Mouse (Mus musculus): Measurements from ENCODE around the gene Pp2d1. TPM values are rescaled to one million over a fixed set of nuclear protein-coding genes. Genes with fewer than 3 reads are reported as not detected.

Gene Pp2d1
- polyA plus RNA-seq, 1 experiment from 2014 or later, result 0.21 TPM

DNA sequence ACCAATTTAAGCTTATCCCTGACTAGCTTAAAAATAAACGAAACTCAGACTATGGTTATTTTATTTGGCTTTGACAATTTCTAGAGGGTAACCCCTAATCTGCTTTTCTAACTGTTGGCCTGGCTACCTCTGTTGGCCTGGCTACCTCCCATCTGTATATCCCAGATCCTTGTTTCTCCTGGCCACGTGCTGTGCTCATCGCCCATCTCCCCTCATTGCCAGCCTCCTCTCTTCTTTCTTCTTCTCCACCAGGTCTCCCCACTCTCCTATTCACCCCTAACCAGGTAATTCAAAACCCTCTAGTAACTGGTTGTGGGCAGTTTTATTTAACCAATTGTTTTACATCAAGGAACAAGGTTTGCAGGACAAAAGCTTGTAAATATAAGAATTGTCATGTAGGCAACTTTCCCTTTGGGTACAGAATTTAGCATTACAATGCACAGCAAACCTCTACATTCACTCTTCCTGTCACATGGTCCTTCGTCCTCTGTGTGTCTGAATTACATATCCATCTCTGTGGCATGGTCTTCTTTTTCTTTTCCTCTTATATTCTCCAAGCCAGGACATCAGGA lies 22.3 kb upstream of the Pp2d1 start:
- no peak overlapping the region for H3K4me3 ChIP-seq (ENCODE audit: low read depth, low read length)
- ATAC-seq (replicated peaks; ENCODE audit: insufficient number of reproducible peaks, low FRiP score, low TSS enrichment, low read depth), result no peak
- WGBS, result 76% methylated on average over 4 of the region's 4 CpGs

DNA sequence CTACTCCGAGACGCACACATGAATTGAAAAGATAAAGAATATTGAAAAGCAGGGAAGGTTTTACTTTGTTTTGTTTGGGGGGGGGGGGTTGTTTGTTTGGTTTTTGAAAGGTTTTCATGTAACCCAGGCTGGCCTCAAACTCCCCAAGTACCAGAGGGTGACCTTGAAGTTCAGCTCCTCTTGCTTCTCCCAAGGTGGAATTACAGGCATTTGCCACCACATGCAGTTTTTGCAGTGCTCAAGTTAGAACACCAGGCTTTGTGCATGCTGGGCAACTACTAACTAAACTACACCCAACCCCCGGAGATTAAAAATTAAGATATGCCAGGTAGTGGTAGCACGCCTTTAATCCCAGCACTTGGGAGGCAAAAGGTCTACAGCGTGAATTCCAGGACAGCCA lies 20.4 kb upstream of the Pp2d1 start:
- H3K4me2 ChIP-seq (ENCODE audit: low read depth, low read length), result no peak overlapping the region
- ATAC-seq (replicated peaks; ENCODE audit: insufficient number of reproducible peaks, low FRiP score, low TSS enrichment, low read depth), result no peak
- WGBS, result 90% methylated on average over 5 of the region's 5 CpGs

More for the DNA sequence above, 22.3 kb upstream of the Pp2d1 start:
- Histone ChIP-seq H3K4me2 (ENCODE audit: low read depth, low read length) (no peak overlapping the region), H3K27me3 (ENCODE audit: control insufficient read depth, insufficient read depth, low read length) (no peaks in the 10 kb centered on the region), H3K27ac (replicated peaks; ENCODE audit: low read depth, low read length) (no peak overlapping the region), H3K36me3 (replicated peaks; ENCODE audit: control insufficient read depth, insufficient read depth, low read depth, low read length) (no peaks in the 10 kb centered on the region), H3K9me3 (replicated peaks; ENCODE audit: control insufficient read depth, low read length) (no peaks in the 10 kb centered on the region), H3K9ac (replicated peaks; ENCODE audit: low read length) (no peak overlapping the region), H3K4me1 (ENCODE audit: control insufficient read depth, insufficient read depth, low read length) (no peaks in the 10 kb centered on the region)
- no peak for DNase-seq (ENCODE audit: low spot score)

DNA sequence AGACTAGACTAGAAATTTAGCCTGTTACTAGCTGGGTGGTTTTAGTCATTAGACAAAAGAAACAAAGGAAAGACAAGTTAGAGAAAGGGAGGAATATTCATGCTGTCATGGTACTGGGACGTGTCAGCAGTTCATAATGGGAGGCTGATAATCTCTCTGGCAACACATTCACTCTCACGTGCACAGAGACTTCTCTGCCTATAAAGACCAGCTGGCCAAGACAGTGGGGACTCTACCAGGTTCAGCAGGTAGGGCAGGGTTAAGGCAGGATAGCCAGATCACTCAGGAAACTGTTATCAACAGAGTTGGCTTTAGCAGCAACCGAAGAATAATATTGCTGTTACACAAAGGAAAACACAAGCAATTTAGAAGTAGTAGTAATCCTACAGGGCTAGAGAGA lies 18.2 kb upstream of the Pp2d1 start:
- no peak overlapping the region for H3K4me2 ChIP-seq (ENCODE audit: low read depth, low read length)
- WGBS, result 72% methylated on average over 3 of the region's 3 CpGs
- no peak for ATAC-seq (replicated peaks; ENCODE audit: insufficient number of reproducible peaks, low FRiP score, low TSS enrichment, low read depth)

More for the DNA sequence above, 20.4 kb upstream of the Pp2d1 start:
- Histone ChIP-seq H3K27me3 (ENCODE audit: control insufficient read depth, insufficient read depth, low read length) (no peaks in the 10 kb centered on the region), H3K36me3 (replicated peaks; ENCODE audit: control insufficient read depth, insufficient read depth, low read depth, low read length) (no peaks in the 10 kb centered on the region), H3K27ac (replicated peaks; ENCODE audit: low read depth, low read length) (no peak overlapping the region), H3K4me3 (ENCODE audit: low read depth, low read length) (no peak overlapping the region), H3K4me1 (ENCODE audit: control insufficient read depth, insufficient read depth, low read length) (no peaks in the 10 kb centered on the region), H3K9me3 (replicated peaks; ENCODE audit: control insufficient read depth, low read length) (no peaks in the 10 kb centered on the region), H3K9ac (replicated peaks; ENCODE audit: low read length) (no peak overlapping the region)
- no peak for DNase-seq (ENCODE audit: low spot score)

DNA sequence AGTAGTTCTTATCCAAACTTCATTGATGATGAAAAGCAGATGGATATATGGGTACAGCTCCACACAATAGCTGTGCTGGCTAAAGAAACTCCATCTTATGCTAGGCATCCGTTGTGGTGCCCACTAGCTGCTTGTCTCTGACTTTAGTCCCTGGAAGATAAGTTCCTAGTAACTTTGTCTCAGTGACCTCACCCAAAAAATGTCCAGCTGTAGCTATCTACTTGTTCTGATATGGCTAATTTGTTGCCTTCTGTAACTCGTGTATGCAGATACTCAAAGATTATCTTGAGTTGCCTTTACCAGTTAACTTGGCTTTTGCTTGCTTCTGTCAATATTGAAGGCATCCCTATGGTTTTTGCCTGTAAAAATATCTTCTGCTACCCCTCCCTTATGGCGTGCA lies 15.6 kb upstream of the Pp2d1 start:
- WGBS, result 82% methylated on average over 3 of the region's 3 CpGs
- Histone ChIP-seq H3K9me3 (replicated peaks; ENCODE audit: control insufficient read depth, low read length) (no peaks in the 10 kb centered on the region), H3K27me3 (ENCODE audit: control insufficient read depth, insufficient read depth, low read length) (no peaks in the 10 kb centered on the region), H3K9ac (replicated peaks; ENCODE audit: low read length) (no peak overlapping the region), H3K36me3 (replicated peaks; ENCODE audit: control insufficient read depth, insufficient read depth, low read depth, low read length) (no peaks in the 10 kb centered on the region), H3K4me2 (ENCODE audit: low read depth, low read length) (no peak overlapping the region), H3K27ac (replicated peaks; ENCODE audit: low read depth, low read length) (no peak overlapping the region), H3K4me3 (ENCODE audit: low read depth, low read length) (no peak overlapping the region), H3K4me1 (ENCODE audit: control insufficient read depth, insufficient read depth, low read length) (no peaks in the 10 kb centered on the region)
- DNase-seq (ENCODE audit: low spot score), result no peak
- no peak for ATAC-seq (replicated peaks; ENCODE audit: insufficient number of reproducible peaks, low FRiP score, low TSS enrichment, low read depth)

More for the DNA sequence above, 18.2 kb upstream of the Pp2d1 start:
- Histone ChIP-seq H3K27ac (replicated peaks; ENCODE audit: low read depth, low read length) (no peak overlapping the region), H3K9ac (replicated peaks; ENCODE audit: low read length) (no peak overlapping the region), H3K9me3 (replicated peaks; ENCODE audit: control insufficient read depth, low read length) (no peaks in the 10 kb centered on the region), H3K36me3 (replicated peaks; ENCODE audit: control insufficient read depth, insufficient read depth, low read depth, low read length) (no peaks in the 10 kb centered on the region), H3K27me3 (ENCODE audit: control insufficient read depth, insufficient read depth, low read length) (no peaks in the 10 kb centered on the region), H3K4me1 (ENCODE audit: control insufficient read depth, insufficient read depth, low read length) (no peaks in the 10 kb centered on the region), H3K4me3 (ENCODE audit: low read depth, low read length) (no peak overlapping the region)
- DNase-seq (ENCODE audit: low spot score), result no peak

DNA sequence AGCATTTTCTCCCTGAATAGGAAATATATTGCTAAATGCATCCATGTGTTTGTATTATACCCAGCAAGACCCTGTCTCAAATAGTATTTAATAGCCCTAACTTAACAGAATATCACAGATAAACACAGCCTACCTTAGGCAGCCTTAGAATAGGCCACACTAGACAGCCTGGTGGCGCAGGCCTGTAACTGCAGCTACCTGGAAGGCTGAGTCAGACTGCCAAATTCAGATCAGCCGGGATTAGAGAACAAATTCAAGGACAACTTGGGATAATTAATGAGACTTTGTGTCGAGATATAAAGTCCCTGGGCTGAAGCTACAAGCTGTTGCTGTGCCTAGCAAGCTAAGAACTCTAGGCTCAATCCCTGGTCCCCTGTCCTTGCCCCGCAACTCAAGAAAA lies 14.8 kb upstream of the Pp2d1 start:
- no peak overlapping the region for H3K4me3 ChIP-seq (ENCODE audit: low read depth, low read length)
- no peak for DNase-seq (ENCODE audit: low spot score)
- H3K9ac ChIP-seq (replicated peaks; ENCODE audit: low read length), result no peak overlapping the region
- ATAC-seq (replicated peaks; ENCODE audit: insufficient number of reproducible peaks, low FRiP score, low TSS enrichment, low read depth), result no peak
- no peaks in the 10 kb centered on the region for H3K36me3 ChIP-seq (replicated peaks; ENCODE audit: control insufficient read depth, insufficient read depth, low read depth, low read length)
- H3K4me1 ChIP-seq (ENCODE audit: control insufficient read depth, insufficient read depth, low read length), result no peaks in the 10 kb centered on the region
- no peaks in the 10 kb centered on the region for H3K9me3 ChIP-seq (replicated peaks; ENCODE audit: control insufficient read depth, low read length)
- 76% methylated on average over 4 of the region's 4 CpGs for WGBS
- no peak overlapping the region for H3K4me2 ChIP-seq (ENCODE audit: low read depth, low read length)
- H3K27ac ChIP-seq (replicated peaks; ENCODE audit: low read depth, low read length), result no peak overlapping the region
- H3K27me3 ChIP-seq (ENCODE audit: control insufficient read depth, insufficient read depth, low read length), result no peaks in the 10 kb centered on the region

DNA sequence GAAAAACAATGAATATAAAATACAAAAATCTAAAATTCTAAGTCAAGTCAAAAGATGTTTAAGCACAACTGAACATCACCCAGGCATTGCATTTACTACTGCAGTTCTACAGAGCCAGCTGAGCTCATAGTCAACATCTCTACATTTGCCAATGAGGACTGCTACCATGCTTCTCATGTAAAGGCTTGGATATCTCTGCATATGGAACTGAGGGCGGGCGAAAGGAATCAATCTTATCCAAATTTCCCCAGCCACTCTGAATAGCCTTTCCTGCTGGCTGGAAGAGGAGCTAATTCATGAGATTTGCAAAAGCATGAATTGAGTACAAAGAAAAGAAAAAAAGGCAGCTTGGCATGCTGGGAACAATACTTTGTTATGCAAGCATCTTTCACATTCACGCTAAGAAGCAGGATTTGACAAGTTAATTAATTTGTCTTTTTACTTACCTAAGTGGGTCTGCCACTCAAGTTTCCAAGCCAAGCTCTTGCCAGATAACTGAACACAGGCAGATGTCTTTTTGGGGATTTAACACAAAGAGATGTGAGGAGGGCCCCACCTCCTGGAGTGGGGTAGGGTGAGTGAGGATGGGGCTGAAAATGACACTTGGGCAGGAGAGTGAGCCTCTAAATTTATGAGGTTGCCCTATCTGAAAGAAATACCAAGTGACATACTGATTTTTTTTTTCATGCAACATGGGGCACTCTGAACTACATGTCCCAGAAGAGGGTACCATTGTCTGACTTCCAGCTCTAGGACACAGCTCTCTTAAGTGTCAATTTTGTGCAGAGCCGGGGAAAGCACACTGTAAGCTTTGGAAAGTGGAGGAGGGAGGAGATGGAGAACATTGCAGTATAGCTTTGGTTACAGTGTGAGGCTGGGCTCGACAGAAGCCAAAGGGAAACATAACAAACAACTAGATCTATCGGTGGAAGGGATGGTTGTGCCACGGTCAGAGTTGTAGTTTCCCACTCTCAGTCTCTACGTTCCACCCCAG lies 12.4 kb upstream of the Pp2d1 start:
- WGBS, result 67% methylated on average over 8 of the region's 8 CpGs
- Histone ChIP-seq H3K4me1 (ENCODE audit: control insufficient read depth, insufficient read depth, low read length) (no peaks in the 10 kb centered on the region), H3K4me2 (ENCODE audit: low read depth, low read length) (no peak overlapping the region), H3K36me3 (replicated peaks; ENCODE audit: control insufficient read depth, insufficient read depth, low read depth, low read length) (no peaks in the 10 kb centered on the region), H3K9ac (replicated peaks; ENCODE audit: low read length) (no peak overlapping the region), H3K4me3 (ENCODE audit: low read depth, low read length) (no peak overlapping the region), H3K27me3 (ENCODE audit: control insufficient read depth, insufficient read depth, low read length) (no peaks in the 10 kb centered on the region), H3K9me3 (replicated peaks; ENCODE audit: control insufficient read depth, low read length) (no peaks in the 10 kb centered on the region), H3K27ac (replicated peaks; ENCODE audit: low read depth, low read length) (no peak overlapping the region)
- ATAC-seq (replicated peaks; ENCODE audit: insufficient number of reproducible peaks, low FRiP score, low TSS enrichment, low read depth) (no peak), DNase-seq (ENCODE audit: low spot score) (no peak)

DNA sequence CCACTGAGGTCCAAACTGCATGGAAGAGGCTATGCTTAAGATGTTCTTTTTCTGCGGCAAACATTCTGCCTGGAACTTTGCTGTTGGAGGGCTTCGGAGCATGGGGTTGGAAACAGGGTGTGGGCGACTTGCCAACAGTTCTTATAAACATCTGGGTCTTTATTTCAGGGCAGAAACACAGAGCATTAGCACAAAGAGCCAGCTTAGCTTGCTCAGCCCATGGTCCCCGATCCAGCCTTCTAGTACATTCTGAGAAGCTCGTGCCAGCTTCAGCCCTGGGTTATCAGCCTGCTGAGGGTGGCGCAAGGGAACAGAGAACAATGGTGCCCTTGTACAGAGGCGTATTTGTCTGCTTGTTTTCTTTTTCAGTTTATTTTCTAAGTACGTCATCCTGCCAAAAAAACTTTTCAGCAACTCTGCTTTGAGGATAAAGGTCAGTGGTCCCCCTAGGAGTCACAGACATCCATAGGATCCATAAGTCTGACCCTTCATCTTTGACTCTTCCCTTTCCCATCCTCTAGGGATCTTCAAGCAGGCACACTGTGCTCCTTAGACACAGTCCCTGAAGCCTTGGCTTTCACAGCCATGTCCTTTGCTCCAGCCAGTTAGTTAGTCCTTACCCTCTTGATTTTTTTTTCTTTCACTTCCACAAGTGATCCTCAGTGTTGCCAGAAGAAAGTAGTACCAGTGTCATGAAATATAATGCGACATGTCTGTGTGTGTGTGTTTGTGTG lies 4.5 kb upstream of the Pp2d1 start:
- Histone ChIP-seq H3K4me1 (ENCODE audit: control insufficient read depth, insufficient read depth, low read length) (no peaks in the 10 kb centered on the region), H3K9me3 (replicated peaks; ENCODE audit: control insufficient read depth, low read length) (no peaks in the 10 kb centered on the region), H3K27me3 (ENCODE audit: control insufficient read depth, insufficient read depth, low read length) (no peaks in the 10 kb centered on the region), H3K27ac (replicated peaks; ENCODE audit: low read depth, low read length) (no peak overlapping the region), H3K4me3 (ENCODE audit: low read depth, low read length) (no peak overlapping the region), H3K4me2 (ENCODE audit: low read depth, low read length) (no peak overlapping the region), H3K9ac (replicated peaks; ENCODE audit: low read length) (no peak overlapping the region), H3K36me3 (replicated peaks; ENCODE audit: control insufficient read depth, insufficient read depth, low read depth, low read length) (no peaks in the 10 kb centered on the region)
- 71% methylated on average over 9 of the region's 9 CpGs for WGBS
- ATAC-seq (replicated peaks; ENCODE audit: insufficient number of reproducible peaks, low FRiP score, low TSS enrichment, low read depth) (no peak), DNase-seq (ENCODE audit: low spot score) (no peak)

Measured in embryonic facial prominence, embryonic 11.5 days (tissue).